9 mouse cellular contexts compared by ENCODE assay signal in the genomic region with DNA sequence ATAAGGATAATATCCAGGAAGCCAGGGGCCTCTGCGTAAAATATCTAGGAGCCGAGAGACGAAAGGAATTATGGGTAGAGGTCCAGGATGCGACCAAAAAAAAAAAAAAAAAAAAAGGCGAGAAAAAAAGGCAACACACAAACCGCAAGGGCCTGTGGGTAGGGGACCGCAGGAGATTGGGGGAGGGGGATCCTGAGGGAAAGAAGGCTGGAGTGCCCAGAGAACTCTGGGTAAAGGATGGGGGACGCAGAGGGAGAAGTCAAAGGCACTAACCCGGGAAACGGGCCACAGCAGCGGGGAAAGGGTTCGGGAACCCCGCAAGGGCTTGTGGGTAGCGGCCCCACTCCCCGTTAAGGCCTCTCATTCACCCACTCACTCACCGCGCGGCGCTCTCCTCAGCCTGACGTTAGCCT. TPM values are rescaled to one million over a fixed set of nuclear protein-coding genes. Genes with fewer than 3 reads are reported as not detected.
A peak's percentile ranks its signal among the peaks of the same experiment; 100 is the strongest.
DNase-seq lines count a peak whose midpoint lies in the region; ATAC-seq and TF ChIP-seq lines count a peak whose summit lies in the region.
"Had no signal": no experiment of that assay in that cellular context is flagged by ENCODE, and none has a peak within 500 bp of the region (broad histone marks: within the 10 kb centered on the region; RNA-seq: fewer than 3 reads in every experiment).

No protein-coding gene starts in this region.

- H3K27me3 ChIP-seq in kidney, adult 2 months (replicated peaks; ENCODE audit: control insufficient read depth, insufficient read depth, low read length): no peaks in the 10 kb centered on the region
- no peaks in the 10 kb centered on the region for H3K27me3 ChIP-seq in MEL (ENCODE audit: control insufficient read depth in 1 of 2, insufficient read depth in 2 of 2, low read length in 2 of 2)
- no peaks in the 10 kb centered on the region for H3K27me3 ChIP-seq in embryonic facial prominence, embryonic 10.5 days (replicated peaks; ENCODE audit: low read depth, poor library complexity, severe bottlenecking)
- no peaks in the 10 kb centered on the region for H3K27me3 ChIP-seq in intestine, embryonic 15.5 days (replicated peaks)

- no peak for TF ChIP-seq POLR2A in kidney, adult 2 months (IDR thresholded peaks at IDR 0.05; ENCODE audit: low read depth, low read length)
- no peak for TF ChIP-seq POLR2A in MEL (IDR thresholded peaks at IDR 0.05; ENCODE audit: control insufficient read depth in 1 of 2, insufficient read depth in 1 of 2, low read depth in 1 of 2, low read length in 2 of 2, poor library complexity in 1 of 2)

- TF ChIP-seq CTCF in kidney, adult 2 months (conservative IDR thresholded peaks at IDR 0.05; ENCODE audit: insufficient read depth, insufficient read length, low read depth, low read length): no peak
- TF ChIP-seq CTCF in MEL (IDR thresholded peaks at IDR 0.05 in 2 of 3, conservative IDR thresholded peaks at IDR 0.05 in 1 of 3; ENCODE audit: control insufficient read depth in 1 of 3, insufficient read depth in 1 of 3, low read depth in 2 of 3, low read length in 3 of 3, poor library complexity in 1 of 3, severe bottlenecking in 1 of 3): no peak

- peaks cover 43% of the 10 kb centered on the region for H3K79me2 ChIP-seq in MEL (ENCODE audit: control insufficient read depth, insufficient read depth, low read length, poor library complexity)

- peak overlapping the region; percentile 84 for H3K9ac ChIP-seq in MEL (ENCODE audit: control insufficient read depth, low read depth, low read length, poor library complexity, severe bottlenecking)
- H3K9ac ChIP-seq in intestine, embryonic 15.5 days: peak overlapping the region; percentile 91

- TF ChIP-seq RAD21 in MEL (IDR thresholded peaks at IDR 0.05; ENCODE audit: low read depth, low read length): no peak

- peak overlapping the region; percentile 75 for H3K4me3 ChIP-seq in kidney, adult 2 months (ENCODE audit: insufficient read depth, low read depth, low read length)
- peak overlapping the region; percentile 70 to 74 for H3K4me3 ChIP-seq in MEL (ENCODE audit: control insufficient read depth in 1 of 2, insufficient read depth in 1 of 2, low read depth in 2 of 2, low read length in 2 of 2)
- H3K4me3 ChIP-seq in embryonic facial prominence, embryonic 10.5 days: peak overlapping the region; percentile 83
- H3K4me3 ChIP-seq in intestine, embryonic 15.5 days (replicated peaks): peak overlapping the region; percentile 79

- peaks cover 4% of the 10 kb centered on the region; the same call in 1 of the 2 replicates for H3K36me3 ChIP-seq in kidney, adult 2 months (ENCODE audit: control insufficient read depth, insufficient read depth, low read length)
- peaks cover 26 to 47% of the 10 kb centered on the region in 2 experiments for H3K36me3 ChIP-seq in MEL (ENCODE audit: control insufficient read depth in 1 of 2, insufficient read depth in 2 of 2, low read length in 2 of 2)
- H3K36me3 ChIP-seq in embryonic facial prominence, embryonic 10.5 days (replicated peaks): peaks cover 42% of the 10 kb centered on the region
- H3K36me3 ChIP-seq in intestine, embryonic 15.5 days: peaks cover 9% of the 10 kb centered on the region

- no peaks in the 10 kb centered on the region for H3K9me3 ChIP-seq in MEL (replicated peaks; ENCODE audit: insufficient read depth, low read length)
- no peaks in the 10 kb centered on the region for H3K9me3 ChIP-seq in embryonic facial prominence, embryonic 10.5 days
- H3K9me3 ChIP-seq in intestine, embryonic 15.5 days: no peaks in the 10 kb centered on the region

- DNase-seq in kidney, adult 2 months: no peak
- no peak for DNase-seq in kidney, postnatal 14 days
- DNase-seq in MEL (ENCODE audit: low read depth, low spot score): no peak
- no peak for DNase-seq in embryonic facial prominence, embryonic 10.5 days (ENCODE audit: low spot score)
- no peak for DNase-seq in cerebellum, adult 11 months
- DNase-seq in adrenal gland, postnatal 4 days (ENCODE audit: low spot score in 2 of 2): no peak

- ATAC-seq in intestine, embryonic 15.5 days: peak; percentile 85
- peak; percentile 41 for ATAC-seq in monocyte, adult 5-6 weeks (replicated peaks; ENCODE audit: insufficient number of reproducible peaks, low FRiP score, low TSS enrichment, poor library complexity, severe bottlenecking)

- peaks cover 8% of the 10 kb centered on the region; the same call in 1 of the 2 replicates for H3K4me1 ChIP-seq in kidney, adult 2 months (ENCODE audit: control insufficient read depth, insufficient read depth, low read length)
- H3K4me1 ChIP-seq in MEL (ENCODE audit: control insufficient read depth in 1 of 2, insufficient read depth in 2 of 2, low read length in 2 of 2): peaks cover 5 to 19% of the 10 kb centered on the region in 2 experiments; a peak in 3 of 4 replicates
- H3K4me1 ChIP-seq in embryonic facial prominence, embryonic 10.5 days: peaks cover 27% of the 10 kb centered on the region
- peaks cover 13% of the 10 kb centered on the region for H3K4me1 ChIP-seq in intestine, embryonic 15.5 days (replicated peaks)

- TF ChIP-seq EP300 in MEL (IDR thresholded peaks at IDR 0.05; ENCODE audit: low read depth in 1 of 2, low read length in 2 of 2): no peak

- peak overlapping the region; percentile 89 for H3K4me2 ChIP-seq in intestine, embryonic 15.5 days (replicated peaks)

- under 1% methylated on average over 17 of the region's 20 CpGs for WGBS in kidney, adult 2 months
- WGBS in embryonic facial prominence, embryonic 10.5 days: under 1% methylated on average over 20 of the region's 20 CpGs
- WGBS in intestine, embryonic 15.5 days: under 1% methylated on average over 19 of the region's 20 CpGs

- peak overlapping the region; percentile 63 for H3K27ac ChIP-seq in kidney, adult 2 months (ENCODE audit: insufficient read depth, low read depth, low read length)
- peak overlapping the region; percentile 86 for H3K27ac ChIP-seq in MEL (ENCODE audit: control insufficient read depth, low read depth, low read length)
- peak overlapping the region; percentile 99 for H3K27ac ChIP-seq in embryonic facial prominence, embryonic 10.5 days (replicated peaks)
- H3K27ac ChIP-seq in intestine, embryonic 15.5 days: peak overlapping the region; percentile 98

TF ChIP-seq in MEL, 35 proteins besides CTCF, POLR2A, EP300 and RAD21 (continues in another document):
- TF ChIP-seq USF2 (IDR thresholded peaks at IDR 0.05; ENCODE audit: borderline replicate concordance in 1 of 2, insufficient read depth in 1 of 2, low read depth in 1 of 2, low read length in 2 of 2): no peak
- no peak for TF ChIP-seq POLR2AphosphoS2 (IDR thresholded peaks at IDR 0.05; ENCODE audit: low read length)
- TF ChIP-seq ZC3H11A (IDR thresholded peaks at IDR 0.05; ENCODE audit: low read depth, low read length): no peak
- TF ChIP-seq ZNF384 (IDR thresholded peaks at IDR 0.05; ENCODE audit: low read depth, low read length): peak; percentile 98
- peak; percentile 16; the same call in 1 of the 2 replicates for TF ChIP-seq ETS1 (IDR thresholded peaks at IDR 0.05; ENCODE audit: low read depth, low read length)

RNA-seq across cellular contexts. Expression of a gene that starts 0.4 kb away (rescaled TPM):
- polyA plus RNA-seq in kidney, adult 2 months (2012; rRNA removed): 137 and 138 TPM in 2 replicates
- total RNA-seq in MEL (2012; rRNA removed): 260 and 272 TPM in 2 replicates
- 1,000 to 10,000 TPM in 1 of 2 experiments, 100 to 1,000 TPM in 1; 588 to 1,478 TPM for polyA plus RNA-seq in MEL (2012; ENCODE audit: insufficient read depth in 1 of 2, insufficient read length in 2 of 2, low read depth in 1 of 2, low replicate concordance in 2 of 2, missing spikeins in 1 of 2)
- polyA plus RNA-seq in embryonic facial prominence, embryonic 10.5 days (2016; fragmentation: Nextera tagmentation; extraction: Ambion mirVana): 285 and 287 TPM in 2 replicates
- polyA plus RNA-seq in intestine, embryonic 15.5 days (2015; fragmentation: Nextera tagmentation; extraction: Ambion mirVana): 195 and 200 TPM in 2 replicates
- 293 to 444 TPM (median 324 TPM) in 3 replicates for total RNA-seq in monocyte, adult 5-6 weeks (2017)
- 100 to 1,000 TPM; 499 to 509 TPM for total RNA-seq in adrenal gland, postnatal 4 days (2021)

RNA-seq across cellular contexts. Expression of a gene that starts 10.3 kb away (rescaled TPM):
- 0.07 and 0.91 TPM in 2 replicates for polyA plus RNA-seq in kidney, adult 2 months (2012; rRNA removed)
- 0.07 TPM in 1 of 2 replicates, not detected in the other for total RNA-seq in MEL (2012; rRNA removed)
- polyA plus RNA-seq in MEL (2012; ENCODE audit: insufficient read depth in 1 of 2, insufficient read length in 2 of 2, low read depth in 1 of 2, low replicate concordance in 2 of 2, missing spikeins in 1 of 2): under 1 TPM in 1 of 2 experiments, not detected in 1; 0.06 TPM
- 0.06 TPM in 1 of 2 replicates, not detected in the other for polyA plus RNA-seq in embryonic facial prominence, embryonic 10.5 days (2016; fragmentation: Nextera tagmentation; extraction: Ambion mirVana)
- polyA plus RNA-seq in intestine, embryonic 15.5 days (2015; fragmentation: Nextera tagmentation; extraction: Ambion mirVana): 0.13 and 0.19 TPM in 2 replicates
- not detected in 3 replicates for total RNA-seq in monocyte, adult 5-6 weeks (2017)
- total RNA-seq in adrenal gland, postnatal 4 days (2021): under 1 TPM; 0.14 to 0.28 TPM

RNA-seq across cellular contexts. Expression of a gene that starts 18.4 kb away (rescaled TPM):
- polyA plus RNA-seq in kidney, adult 2 months (2012; rRNA removed): 0.44 and 0.58 TPM in 2 replicates
- 0.54 and 0.92 TPM in 2 replicates for total RNA-seq in MEL (2012; rRNA removed)
- polyA plus RNA-seq in MEL (2012; ENCODE audit: insufficient read depth in 1 of 2, insufficient read length in 2 of 2, low read depth in 1 of 2, low replicate concordance in 2 of 2, missing spikeins in 1 of 2): 1 to 10 TPM in 1 of 2 experiments, not detected in 1; 1.9 TPM
- 2.8 TPM in 2 replicates for polyA plus RNA-seq in embryonic facial prominence, embryonic 10.5 days (2016; fragmentation: Nextera tagmentation; extraction: Ambion mirVana)
- 1.7 and 2.1 TPM in 2 replicates for polyA plus RNA-seq in intestine, embryonic 15.5 days (2015; fragmentation: Nextera tagmentation; extraction: Ambion mirVana)
- not detected in 3 replicates for total RNA-seq in monocyte, adult 5-6 weeks (2017)
- total RNA-seq in adrenal gland, postnatal 4 days (2021): under 1 TPM; 0.20 to 0.67 TPM

RNA-seq across cellular contexts. Expression of a gene that starts 24.8 kb away (rescaled TPM):
- polyA plus RNA-seq in kidney, adult 2 months (2012; rRNA removed): 2.7 and 3.9 TPM in 2 replicates
- total RNA-seq in MEL (2012; rRNA removed): 1.3 and 1.4 TPM in 2 replicates
- 1 to 10 TPM in 1 of 2 experiments, not detected in 1; 3.8 TPM for polyA plus RNA-seq in MEL (2012; ENCODE audit: insufficient read depth in 1 of 2, insufficient read length in 2 of 2, low read depth in 1 of 2, low replicate concordance in 2 of 2, missing spikeins in 1 of 2)
- polyA plus RNA-seq in embryonic facial prominence, embryonic 10.5 days (2016; fragmentation: Nextera tagmentation; extraction: Ambion mirVana): 0.24 and 1.2 TPM in 2 replicates
- 1.9 and 2.4 TPM in 2 replicates for polyA plus RNA-seq in intestine, embryonic 15.5 days (2015; fragmentation: Nextera tagmentation; extraction: Ambion mirVana)
- not detected in 3 replicates for total RNA-seq in monocyte, adult 5-6 weeks (2017)
- 1 to 10 TPM; 4.8 to 4.9 TPM for total RNA-seq in adrenal gland, postnatal 4 days (2021)
- total RNA-seq: gastrocnemius, postnatal 36 days had no signal

RNA-seq across cellular contexts. Expression of a gene that starts 25.5 kb away (rescaled TPM):
- not detected in 2 replicates for polyA plus RNA-seq in kidney, adult 2 months (2012; rRNA removed)
- total RNA-seq in MEL (2012; rRNA removed): 0.19 TPM in 1 of 2 replicates, not detected in the other
- polyA plus RNA-seq in MEL (2012; ENCODE audit: insufficient read depth in 1 of 2, insufficient read length in 2 of 2, low read depth in 1 of 2, low replicate concordance in 2 of 2, missing spikeins in 1 of 2): under 1 TPM in 1 of 2 experiments, not detected in 1; 0.28 TPM
- 0.24 and 0.70 TPM in 2 replicates for polyA plus RNA-seq in embryonic facial prominence, embryonic 10.5 days (2016; fragmentation: Nextera tagmentation; extraction: Ambion mirVana)
- 0.27 and 0.52 TPM in 2 replicates for polyA plus RNA-seq in intestine, embryonic 15.5 days (2015; fragmentation: Nextera tagmentation; extraction: Ambion mirVana)
- not detected in 3 replicates for total RNA-seq in monocyte, adult 5-6 weeks (2017)
- not detected for total RNA-seq in adrenal gland, postnatal 4 days (2021)
